Mouse (Mus musculus) lung, postnatal 0 days (tissue): ENCODE results near the gene Xylt1.

Source experiments
- CTCF ChIP-seq: IDR thresholded peaks from 2 replicates; pipeline ENCODE4 v1.5.1; 2016; ENCODE audit warnings: antibody characterized with exemption, mild to moderate bottlenecking
- EP300 ChIP-seq: IDR thresholded peaks from 2 replicates; pipeline ENCODE4 v1.6.1; 2016; ENCODE audit warnings: antibody characterized with exemption, mild to moderate bottlenecking, control low read depth

- TF ChIP-seq CTCF = no peak
- TF ChIP-seq EP300 = no peak
Measured at GRCm38 (mm10) chr7:117594191-117594590, 213.4 kb downstream of the Xylt1 start.
